Mouse (Mus musculus) forelimb bud, embryonic 11.5 days (tissue): ENCODE measurements around the gene 1700013G24Rik.
"Not testable (repeated sequence)": the region's sequence is repeated elsewhere in the genome, so short reads cannot be mapped to it uniquely, and the experiment has no call there.

Experiments used
- DNase-seq: peaks from one replicate; pipeline ENCODE4 v3.0.0-alpha.2; 2012; ENCODE audit warnings: low read depth, low spot score

Gene 1700013G24Rik

DNA sequence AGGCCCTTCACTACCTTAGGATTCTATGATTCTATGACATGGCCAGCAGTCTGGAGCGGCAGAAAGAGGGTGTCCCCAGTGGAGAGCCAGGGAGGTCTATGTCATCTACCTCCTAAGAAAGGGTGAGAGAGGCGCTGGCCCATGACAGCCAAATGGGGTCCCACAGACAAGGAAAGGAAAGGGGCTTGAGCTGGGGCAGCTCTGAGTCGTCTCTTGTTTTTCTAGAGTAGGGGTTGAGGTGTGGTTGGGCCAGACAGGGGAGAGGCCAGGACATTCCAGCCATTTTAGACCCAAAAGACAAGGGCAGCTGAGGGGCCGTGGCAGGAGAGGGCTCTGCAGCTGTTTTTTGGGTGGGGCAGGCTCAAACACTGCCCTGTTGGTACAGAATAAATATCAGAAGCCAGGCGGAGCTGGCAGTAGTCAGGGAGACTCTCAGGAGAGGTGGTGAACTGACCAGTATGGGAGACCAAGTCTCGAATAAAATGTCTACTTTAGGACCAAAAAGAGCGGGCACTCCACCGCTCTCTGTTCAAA is at the start of gene 1700013G24Rik:
1700013G24Rik (plus strand) TSS at position 51 of the 534 bp plus-strand sequence.
- no peak for DNase-seq

DNA sequence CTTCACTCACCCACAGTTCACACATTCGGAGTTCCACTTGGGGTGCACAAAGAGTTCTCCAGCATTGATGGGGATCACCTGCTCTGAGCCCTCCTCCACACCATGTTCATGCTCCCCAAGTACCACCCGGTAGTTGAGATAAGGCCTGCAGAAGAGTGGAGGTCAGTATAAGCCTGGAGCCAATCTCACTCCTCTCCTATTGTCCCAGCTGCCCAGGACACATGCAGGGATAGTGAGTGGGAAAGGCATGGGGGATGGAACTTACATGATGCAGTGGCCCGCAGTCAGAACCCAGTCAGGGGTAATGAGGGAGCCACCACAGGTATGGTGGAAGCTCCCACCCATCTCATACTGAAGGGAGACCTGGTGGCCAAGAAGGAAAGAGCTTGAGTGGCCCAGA is 47.5 kb upstream of the 1700013G24Rik start:
- DNase-seq = no peak

DNA sequence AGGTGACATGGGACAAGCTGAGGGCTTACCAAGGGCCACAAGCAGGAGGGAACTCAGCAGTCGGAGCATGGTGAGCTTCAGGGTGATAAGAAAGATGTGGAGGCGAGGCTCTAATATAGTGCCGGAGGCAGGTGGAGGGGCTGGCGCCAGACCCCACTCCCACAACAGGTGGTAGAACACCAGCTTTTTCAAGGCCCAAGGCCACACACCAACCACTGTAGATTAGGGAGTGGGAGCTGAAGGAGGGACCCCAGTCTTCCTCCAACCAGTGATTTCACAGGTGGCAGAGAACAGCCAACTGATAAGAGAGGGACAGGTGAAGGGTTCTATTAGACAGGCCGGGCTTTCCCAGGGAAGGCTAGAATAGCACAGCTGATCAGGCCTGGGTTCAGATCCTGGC is 43.4 kb upstream of the 1700013G24Rik start, which contains the start of gene Cela3a:
Cela3a (minus strand) TSS at position 101 of the 400 bp plus-strand sequence.
- DNase-seq = no peak

DNA sequence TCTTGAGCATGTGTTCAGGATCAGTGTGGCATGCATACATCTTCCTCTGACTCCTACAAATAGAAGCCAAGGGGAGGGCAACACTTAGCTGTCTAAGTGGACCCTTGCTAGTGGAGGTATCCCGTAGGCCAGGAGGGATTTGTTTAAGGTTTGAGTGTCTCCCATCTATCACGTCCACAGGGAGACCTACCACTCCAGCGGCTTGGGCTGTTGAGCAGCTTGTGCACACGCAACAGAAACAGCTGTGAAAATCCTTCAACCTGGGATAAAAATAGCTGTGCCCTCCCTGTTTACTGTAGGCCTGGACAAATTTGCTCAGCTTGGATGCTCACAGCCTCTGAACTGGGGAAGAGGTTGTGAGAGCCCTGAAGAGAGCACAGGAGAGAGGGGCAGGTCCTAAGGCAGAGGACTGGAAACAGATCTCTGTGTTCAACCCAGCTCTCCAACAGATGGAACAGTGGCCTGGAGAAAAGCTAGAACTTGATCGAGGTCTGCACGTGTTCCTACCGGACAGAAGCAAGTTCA is 40.8 kb upstream of the 1700013G24Rik start:
- DNase-seq = not testable (repeated sequence)

DNA sequence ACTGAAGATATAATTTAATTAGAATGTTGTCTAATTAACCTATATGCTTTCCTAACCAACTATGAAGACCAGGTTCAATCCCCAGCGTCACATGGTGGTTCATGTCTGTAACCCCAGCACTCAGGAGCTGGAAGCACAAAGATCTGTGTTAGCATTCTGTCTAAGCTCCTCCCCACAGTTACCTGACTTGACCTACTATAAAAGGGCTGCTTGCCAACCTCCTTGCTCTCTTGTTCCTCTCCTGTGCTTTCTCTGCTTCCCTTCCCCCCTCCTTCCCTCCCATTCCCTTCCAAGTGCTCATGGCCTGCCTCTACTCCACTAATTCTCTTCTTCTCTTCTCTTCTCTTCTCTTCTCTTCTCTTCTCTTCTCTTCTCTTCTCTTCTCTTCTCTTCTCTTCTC is 38.1 kb upstream of the 1700013G24Rik start:
- DNase-seq = no peak

DNA sequence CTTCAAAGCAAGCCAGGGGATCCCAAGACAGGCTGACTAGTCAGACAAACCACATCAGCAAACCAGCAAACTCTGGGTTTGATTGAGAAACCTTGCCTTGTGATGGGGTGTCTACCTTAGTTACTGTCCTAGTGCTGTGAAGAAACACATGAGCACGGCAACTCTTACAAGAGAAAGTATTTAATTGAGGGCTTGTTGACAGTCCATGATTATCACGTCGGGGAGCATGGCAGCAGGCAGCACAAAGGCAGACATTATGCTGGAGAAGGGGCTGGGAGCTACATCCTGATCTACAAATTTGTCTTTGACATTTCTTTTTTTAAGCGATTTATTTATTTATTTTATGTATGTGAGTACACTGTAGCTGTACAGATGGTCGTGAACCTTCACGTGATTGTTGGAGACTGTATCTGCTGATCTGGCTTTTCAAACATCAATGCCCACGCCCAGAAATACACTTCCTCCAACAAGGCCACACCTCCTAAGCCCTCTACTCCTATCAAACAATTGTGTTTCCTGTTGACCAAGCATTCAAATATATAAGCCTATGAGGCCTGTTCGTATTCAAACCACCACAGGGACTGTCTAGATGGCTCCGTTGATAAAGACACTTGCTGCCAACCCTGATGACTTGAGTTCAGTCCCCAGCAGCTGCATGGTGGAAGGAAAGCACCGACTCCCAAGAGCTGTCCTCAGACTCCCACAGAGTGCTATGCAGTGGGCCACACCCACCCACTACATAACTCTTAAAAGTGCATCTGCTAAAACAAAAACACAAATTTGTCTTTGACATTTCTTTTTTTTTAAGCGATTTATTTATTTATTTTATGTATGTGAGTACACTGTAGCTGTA is 35.1 kb upstream of the 1700013G24Rik start:
- no peak for DNase-seq

DNA sequence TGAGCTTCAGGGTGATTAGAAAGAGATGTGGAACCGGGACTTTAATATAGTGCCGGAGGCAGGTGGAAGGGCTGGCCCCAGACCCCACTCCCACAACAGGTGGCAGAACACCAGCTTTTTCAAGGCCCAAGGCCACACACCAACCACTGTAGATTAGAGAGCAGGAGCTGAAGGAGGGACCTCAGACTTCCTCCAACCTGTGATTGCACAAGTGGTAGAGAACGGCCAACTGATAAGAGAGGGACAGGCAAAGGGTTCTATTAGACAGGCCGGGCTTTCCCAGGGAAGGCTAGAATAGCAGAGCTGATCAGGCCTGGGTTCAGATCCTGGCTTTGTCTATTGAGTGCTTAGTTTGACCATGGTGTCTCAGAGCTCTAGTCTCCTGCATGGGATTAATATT is 22.6 kb upstream of the 1700013G24Rik start, which contains the start of gene Cela3b:
Cela3b (minus strand) TSS at position 39 of the 400 bp plus-strand sequence.
- DNase-seq = no peak

DNA sequence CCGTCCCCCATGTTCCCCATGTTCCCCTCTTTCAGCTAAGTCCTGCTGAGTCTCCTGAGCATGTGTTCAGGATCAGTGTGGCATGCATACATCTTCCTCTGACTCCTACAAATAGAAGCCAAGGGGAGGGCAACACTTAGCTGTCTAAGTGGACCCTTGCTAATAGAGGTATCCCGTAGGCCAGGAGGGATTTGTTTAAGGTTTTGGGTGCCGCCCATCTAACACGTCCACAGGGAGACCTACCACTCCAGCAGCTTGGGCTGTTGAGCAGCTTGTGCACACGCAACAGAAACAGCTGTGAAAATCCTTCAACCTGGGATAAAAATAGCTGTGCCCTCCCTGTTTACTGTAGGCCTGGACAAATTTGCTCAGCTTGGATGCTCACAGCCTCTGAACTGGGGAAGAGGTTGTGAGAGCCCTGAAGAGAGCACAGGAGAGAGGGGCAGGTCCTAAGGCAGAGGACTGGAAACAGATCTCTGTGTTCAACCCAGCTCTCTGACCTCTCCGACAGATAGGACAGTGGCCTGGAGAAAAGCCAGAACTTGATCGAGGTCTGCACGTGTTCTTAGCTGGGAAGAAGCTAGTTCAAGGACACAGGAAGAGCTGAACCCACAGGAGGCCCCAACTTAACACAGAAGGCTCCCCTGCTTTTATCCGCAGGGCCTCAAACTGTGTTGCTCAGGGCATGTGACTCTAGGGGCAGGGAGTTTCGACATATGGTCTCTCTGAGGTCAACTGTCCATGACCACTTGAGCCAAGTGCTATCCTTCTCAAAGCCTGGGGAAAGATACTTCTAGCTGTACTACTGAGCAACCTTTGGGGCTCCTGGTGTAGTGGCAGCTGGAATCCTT is 20.2 kb upstream of the 1700013G24Rik start:
- not testable (repeated sequence) for DNase-seq

DNA sequence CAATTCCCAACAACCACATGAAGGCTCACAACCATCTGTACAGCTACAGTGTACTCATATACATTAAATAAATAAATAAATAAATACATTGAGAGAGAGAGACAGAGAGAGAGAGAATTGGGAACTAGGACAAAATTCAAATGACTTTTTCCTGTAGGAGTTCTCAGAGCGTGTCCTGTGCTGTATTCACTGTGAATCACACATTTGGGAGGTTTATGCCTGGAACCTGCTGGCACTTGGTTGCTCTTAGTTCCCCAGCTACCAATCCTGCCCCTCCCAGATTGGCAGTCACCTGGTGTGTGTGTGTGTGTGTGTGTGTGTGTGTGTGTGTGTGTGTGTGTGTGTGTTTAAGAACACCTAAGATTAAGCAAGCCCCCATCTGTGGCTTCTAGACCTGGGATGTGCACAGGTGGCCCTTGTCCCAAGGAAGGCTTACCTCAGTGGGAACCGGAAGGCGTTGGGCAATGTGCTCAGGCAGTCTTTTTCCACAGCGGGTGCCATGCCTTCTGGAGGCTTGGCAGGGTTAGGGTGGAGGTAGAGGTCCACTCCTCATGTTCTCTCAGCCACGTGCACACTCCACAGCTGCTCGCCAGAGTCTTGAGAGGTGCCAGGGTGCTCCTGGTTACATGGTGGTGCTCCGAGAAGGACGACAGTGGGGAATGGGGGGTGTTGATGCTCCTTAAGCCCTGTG is 16.0 kb upstream of the 1700013G24Rik start:
- DNase-seq = no peak

DNA sequence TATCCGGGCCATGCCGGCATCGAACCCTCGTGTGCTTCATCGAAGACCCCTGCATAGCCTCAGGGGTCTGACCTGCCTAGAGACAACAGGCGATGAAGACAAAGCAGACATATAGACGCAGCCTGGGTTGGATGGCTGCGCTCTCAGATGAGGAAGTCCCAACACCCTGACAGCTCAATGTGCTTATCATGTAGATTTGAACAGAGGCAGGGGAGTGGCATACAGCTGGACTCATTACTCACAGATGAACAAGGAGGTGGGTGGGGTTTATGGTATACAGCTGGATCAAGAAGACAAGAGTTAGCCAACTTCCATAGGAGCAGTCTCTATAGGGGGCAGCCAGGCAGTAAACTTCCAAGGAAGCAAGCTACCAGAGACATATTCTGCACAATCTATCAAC is 14.2 kb upstream of the 1700013G24Rik start:
- DNase-seq = no peak

DNA sequence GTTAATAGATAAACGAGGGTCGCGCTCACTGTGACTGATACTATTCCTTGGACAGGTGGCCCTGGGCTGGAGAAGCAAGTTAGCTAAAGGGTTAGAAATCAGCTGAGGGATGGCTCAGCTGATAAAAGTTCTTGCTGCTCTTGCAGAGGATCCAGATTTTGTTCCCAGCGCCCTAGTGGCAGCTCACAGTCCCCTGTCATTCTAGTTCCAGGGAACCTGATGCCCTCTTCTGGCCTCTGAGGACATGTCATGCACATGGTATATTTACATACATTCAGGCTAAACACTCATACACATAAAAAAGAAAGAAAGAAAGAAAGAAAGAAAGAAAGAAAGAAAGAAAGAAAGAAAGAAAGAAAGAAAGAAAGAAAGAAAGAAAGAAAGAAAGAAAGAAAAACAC is 11.8 kb upstream of the 1700013G24Rik start:
- DNase-seq = no peak

DNA sequence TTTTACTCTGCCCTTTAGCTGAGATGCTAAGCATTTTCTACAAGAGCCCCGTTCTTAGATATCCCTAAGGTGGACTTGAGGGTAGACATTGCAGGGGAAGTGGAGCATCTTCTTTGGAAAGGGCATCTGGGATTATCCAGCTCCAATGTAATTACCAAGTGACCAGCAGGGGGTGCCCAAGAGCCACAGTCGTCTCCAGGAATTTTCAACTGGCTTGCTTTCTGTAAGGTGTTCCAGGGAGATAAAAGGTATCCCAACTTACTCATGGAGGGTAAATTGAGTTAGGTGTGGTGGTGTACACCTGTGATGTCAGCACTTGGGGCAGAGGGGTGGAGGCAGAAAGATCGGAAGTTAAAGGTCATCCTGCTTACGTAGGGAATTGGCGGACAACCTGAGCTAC is 9.5 kb upstream of the 1700013G24Rik start:
- peak; percentile 65 for DNase-seq

DNA sequence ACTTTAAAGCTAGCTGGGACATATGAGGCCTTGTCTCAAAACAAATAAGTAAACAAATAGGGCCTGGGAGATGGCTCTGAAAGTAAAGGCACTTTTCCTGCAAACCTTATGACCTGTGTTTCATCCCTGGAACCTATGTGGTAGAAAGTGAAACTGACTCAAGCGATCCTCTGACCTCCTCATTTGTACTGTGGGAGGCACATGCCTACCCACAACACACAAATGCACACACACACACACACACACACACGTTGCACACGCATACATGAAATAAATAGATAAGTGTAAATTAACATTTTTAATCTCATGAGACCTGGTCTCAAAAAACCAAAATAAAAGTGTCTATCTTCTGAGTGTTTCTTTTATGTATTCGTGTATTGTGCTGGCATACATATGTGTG is 7.2 kb upstream of the 1700013G24Rik start:
- no peak for DNase-seq

DNA sequence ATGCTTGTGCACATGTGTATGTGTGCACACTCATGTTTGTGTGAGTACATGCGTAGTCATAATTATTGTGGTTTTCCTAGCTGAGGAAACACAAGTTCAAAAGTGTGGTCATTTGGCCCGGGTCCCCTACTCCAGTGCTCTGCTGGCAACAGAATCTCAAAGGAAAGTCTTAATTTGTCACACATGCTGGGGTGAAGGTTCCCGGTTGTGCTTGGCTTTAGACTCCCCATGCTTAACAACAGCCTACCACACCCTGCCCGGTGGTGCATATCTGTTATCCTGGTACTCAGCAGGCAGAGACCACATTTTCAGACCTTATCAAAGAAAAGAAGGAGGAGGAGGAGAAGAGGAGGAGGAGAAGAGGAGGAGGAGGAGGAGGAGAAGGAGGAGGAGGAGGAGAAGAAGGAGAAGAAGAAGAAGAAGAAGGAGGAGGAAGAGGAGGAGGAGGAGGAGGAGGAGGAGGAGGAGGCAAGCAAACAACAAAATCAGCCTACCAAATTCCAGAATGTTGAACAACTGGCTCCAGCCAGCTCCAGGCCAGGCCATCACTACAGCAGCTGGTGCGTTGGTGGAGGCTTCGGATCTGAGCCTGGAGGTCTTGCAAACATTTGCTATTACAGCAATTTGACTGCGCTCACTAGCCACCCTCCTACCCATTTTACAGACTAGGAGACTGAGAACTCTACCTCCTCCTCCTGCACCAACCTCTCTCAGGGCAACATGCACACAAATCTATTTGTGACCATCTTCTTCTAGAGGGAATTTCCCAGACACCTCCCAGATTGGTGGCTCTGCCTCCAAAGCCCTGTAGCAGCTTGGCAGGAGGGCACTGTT is 5.5 kb upstream of the 1700013G24Rik start:
- no peak for DNase-seq

DNA sequence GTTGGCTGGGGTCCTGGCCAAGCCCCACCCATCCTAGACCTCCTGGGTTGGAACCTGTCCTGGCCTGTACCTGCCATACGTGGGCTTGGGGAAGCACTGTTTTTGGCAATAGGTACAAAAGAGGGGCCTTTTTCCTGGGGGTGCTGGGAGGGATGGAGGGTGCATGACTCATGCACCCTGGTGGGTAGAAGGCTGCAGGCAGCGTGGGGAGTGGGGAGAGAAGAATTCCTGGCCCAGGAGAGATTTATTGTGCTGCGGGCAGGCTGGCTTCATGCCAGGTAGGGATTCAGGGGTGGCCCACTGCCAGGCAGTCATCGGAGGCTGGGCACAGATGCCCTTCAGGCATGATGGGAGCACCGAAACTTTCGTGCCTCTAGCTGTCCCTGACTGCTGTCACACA is 4.9 kb upstream of the 1700013G24Rik start:
- DNase-seq = no peak

DNA sequence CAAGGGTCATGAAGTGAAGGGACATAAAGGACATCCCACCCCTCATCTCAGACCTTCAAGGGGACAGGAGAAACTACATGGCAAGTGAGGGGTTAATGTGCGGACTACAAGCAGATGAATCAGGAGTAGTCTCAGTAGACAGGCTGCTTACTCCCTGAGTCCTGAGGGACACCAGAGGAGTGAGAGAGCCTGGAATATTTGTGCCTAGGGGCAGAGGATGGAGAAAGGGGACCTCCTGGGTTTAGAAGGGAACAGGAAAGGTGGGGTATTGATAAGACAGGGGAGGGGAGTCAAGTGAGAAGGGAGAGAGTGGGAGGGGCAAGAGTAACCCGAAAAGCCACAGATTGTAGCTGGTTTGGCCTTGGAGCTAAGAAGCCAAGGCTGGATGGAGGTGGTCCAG is 4.4 kb upstream of the 1700013G24Rik start:
- no peak for DNase-seq

DNA sequence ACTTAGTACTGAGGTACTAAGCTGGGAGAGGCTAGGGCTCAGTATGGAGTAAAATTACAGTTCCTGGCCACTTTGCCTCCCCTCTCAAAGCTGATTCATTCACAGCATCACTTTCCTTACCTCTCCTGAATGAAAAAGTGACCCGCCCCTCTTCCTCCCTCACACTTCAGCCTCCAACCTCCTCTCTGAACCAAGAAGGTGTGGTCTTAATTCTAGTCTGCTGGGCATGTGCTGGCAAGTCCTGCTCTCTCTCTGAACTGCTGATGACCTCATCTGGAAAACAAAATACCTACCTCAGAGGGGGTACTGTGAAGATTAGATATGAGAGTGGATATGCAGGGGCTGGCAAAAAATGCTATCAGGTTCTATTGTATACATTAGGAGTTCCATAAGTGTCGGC is 4.0 kb upstream of the 1700013G24Rik start:
- no peak for DNase-seq

DNA sequence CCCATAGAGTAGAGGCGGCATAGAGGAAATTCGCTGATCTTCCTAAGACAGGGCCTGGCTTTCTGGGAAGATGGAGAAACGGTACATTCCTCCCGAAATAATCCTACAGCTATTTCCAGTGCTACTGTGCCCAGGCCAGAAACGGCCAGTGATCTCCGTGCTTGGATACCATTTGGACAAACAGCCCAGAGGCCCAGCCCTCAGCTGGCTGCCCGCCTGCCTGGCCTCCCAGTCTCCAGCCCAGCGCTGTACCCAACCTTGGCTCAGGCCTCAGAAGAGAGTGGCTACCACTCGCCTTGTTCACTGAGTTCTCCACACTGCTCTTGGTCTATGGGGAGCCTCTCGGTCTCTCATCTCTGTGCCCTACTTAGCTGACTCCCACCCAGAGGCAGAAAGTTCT is 3.4 kb upstream of the 1700013G24Rik start:
- no peak for DNase-seq

DNA sequence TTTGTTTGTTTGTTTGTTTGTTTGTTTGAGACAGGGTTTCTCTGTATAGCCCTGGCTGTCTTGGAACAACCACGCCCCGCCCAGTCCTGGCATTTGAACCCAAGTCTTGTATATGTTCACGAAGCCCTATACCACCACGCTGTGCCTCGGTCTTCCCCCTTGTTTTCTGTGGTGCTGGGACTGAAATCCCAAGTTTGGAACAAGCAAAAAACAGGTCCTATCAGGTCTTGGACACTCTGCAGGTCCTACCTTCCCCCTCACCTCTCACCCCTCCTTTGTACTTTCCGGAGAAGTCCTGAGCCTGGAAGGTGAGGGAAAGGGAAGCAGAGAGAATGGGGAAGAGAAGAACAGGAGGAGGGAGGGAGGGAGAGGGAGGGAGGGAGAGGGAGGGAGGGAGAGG is 894 bp upstream of the 1700013G24Rik start:
- no peak for DNase-seq

DNA sequence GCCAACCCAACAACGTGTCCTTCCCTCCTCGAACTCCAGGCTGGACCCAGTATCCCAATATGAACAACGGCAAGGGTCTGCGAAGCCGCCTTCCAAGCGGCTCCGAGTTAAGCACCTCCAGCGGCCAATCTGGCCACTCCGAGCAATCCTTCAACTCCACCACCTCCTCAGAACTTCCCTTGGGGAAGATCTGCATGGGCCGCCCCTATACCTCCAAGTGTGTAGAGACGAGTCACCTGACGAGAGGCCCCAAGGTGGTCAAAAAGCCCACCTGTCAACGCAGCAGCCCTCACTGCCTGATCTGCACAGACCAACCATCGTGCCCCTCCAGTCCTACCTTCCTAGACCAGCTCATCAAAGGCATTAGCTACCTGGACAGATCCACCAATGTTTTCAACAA is 1.5 kb downstream of the 1700013G24Rik start:
- no peak for DNase-seq
